Mouse (Mus musculus): ENCODE data around the gene Orm1.

Orm1 gene

DNA sequence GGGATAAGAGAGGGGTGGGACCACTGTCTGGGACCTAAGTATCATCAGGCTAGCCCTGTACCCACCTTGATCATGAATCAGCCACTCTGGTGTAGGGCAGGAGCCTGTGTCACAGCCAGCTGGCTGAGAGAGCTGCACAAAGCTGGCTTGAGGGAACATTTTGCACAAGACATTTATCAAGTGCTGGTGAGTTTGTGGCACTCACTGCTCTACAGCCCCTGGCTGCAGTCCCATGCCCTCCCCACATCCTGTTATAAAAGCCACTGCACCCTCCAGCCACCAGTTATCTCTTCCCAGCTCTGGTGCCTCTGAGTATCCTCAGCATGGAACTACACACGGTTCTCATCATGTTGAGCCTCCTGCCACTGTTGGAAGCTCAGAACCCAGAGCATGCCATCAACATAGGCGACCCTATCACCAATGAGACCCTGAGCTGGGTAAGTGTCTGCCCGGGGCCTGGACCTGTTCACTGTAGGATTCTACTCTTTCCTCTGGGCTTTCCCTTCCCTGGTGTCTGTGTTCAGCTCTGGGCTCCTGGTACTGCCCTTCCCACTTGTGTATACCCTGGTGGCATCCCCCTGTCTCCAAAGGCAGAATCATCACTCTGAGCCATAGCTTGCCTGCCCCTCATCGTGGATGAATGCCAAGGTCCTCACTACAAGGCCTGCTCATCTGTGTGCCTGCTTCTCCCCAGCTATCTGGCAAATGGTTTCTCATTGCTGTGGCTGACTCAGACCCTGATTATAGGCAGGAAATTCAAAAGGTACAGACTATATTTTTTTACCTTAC lies 11.7 kb downstream of the Orm1 start, which contains the start of gene Orm3:
TSS of gene Orm3 (plus strand) at position 286 of the 789 bp plus-strand sequence.
- DNase-seq (ENCODE audit: low spot score), result no peak

DNA sequence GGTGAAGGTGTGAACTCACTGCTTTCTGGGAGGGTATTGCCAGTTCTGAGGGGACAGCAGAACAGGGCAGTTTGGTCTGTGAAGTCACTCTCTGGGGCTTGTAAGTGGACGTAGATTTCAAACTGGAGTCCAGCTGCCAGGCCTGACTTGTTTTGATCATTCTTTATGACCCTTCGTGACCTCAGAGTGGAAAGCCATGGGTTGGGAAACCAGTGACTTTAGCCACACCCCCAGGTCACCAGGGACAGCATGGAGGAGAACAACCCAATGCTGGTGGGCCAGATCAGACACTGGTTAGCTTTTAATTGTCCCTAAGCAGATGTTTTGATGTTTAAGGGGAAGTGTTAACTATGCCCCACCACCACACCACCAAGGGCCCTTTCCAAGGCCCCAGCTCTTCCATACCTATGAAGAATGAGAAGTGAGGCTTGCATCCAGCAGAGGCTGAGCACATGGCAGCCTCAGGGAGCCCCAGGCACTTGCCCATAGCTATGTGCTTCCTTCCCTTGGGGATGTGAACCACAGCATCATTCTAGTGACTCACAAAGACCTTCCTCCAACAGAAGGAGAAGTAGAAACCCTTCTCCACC lies 12.7 kb downstream of the Orm1 start:
- no peak for DNase-seq (ENCODE audit: low spot score)

GRCm38 (mm10) chr4:63359861-63360260 lies 15.5 kb downstream of the Orm1 start:
- no peak for DNase-seq (ENCODE audit: low spot score)

DNA sequence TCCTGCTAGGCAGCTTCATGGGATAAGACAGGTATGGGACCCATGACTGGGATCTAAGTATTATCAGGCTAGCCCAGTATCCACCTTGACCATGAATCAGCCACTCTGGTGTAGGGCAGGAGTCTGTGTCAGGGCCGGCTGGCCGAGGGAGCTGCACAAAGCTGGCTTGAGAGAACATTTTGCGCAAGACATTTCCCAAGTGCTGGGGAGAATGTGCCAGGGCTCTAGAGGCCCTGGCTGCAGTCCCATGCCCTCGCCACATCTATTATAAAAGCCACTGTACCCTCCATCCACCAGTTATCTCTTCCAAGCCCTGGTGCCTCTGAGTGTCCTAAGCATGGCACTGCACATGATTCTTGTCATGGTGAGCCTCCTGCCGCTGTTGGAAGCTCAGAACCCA lies 17.8 kb downstream of the Orm1 start, which contains the start of gene Orm2:
TSS of gene Orm2 (plus strand) at position 300 of the 400 bp plus-strand sequence.
- DNase-seq (ENCODE audit: low spot score), result no peak

GRCm38 (mm10) chr4:63368577-63368976 lies 24.2 kb downstream of the Orm1 start:
- DNase-seq (ENCODE audit: low spot score), result peak; percentile 76

DNA sequence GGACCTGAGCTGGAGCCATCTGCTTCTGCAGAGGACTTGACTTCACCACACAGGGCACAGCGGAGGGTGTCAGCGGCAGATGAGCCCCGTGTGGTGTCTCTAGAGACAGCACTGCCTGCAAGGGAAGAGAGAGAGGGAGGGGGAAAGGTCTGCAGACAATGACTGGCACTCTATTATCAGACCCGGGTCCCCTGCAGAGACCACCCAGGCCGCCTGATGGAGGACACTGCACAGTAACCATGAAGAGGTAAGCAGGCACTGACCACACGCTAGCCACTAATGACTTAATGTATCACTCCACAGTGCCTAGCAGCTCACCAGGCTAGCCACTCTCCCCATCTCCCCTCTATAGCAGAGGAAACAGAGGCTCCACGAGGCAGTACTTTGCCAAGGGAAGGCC lies 26.5 kb downstream of the Orm1 start:
- DNase-seq (ENCODE audit: low spot score), result no peak

DNA sequence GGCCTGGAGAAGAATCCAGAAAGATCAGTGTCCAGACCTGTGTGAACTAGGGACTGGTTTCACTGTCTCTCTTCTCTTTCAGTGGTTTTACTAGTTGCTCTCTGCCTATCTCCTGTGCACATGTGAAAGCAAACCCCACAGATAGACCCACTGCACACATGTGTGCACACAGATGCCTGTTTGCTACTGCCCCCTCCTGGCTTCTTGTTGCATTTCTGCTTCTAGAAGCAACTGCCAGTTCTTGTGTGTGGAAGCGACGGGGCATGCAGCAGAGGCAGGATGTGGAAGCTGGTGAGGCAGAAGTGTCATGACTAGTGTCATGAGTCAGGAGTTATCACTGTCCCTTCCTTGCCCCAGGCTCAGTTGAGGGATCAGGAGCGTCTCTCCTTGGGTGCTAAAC lies 27.5 kb downstream of the Orm1 start:
- no peak for DNase-seq (ENCODE audit: low spot score)

DNA sequence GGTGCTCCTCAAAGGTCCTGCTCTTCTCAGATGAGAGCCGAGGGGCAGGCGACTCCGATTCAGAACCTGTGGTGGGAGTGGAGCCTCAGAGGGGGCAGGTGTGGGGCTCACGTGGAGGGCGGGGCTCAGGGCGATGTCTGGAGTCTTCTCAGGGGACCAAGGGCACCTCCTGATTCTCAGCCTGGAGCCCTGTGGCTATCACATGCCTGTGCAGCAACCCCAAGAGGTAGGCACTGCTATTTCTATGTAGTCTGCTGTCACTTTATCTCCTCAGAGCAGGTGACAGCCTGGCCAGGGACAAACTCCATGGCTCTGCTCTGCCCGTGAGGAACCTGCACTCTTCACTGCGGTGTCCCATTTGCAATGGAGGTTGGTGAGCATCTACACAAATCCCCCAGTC lies 29.0 kb downstream of the Orm1 start:
- DNase-seq (ENCODE audit: low spot score), result no peak

DNA sequence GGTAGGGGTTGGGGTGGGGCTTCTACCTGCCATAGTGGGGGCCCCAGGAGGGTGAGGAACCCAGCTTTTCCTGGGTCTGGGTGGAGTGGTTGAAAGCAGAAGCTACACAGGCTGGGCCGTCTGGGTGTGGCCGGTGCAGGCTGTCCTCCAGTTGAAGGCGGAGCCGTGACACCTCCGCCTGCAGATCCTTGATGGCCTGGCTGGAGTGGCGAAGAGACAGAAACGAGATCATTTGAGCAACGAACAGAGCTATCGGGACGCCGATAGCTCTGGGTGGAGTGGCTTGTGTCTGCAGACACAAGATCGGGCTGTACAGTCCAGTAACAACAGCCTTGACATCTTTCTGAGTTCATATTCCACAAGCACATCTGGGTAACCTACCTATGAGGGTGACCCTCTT lies 30.0 kb downstream of the Orm1 start:
- peak; percentile 64 for DNase-seq (ENCODE audit: low spot score)

- DNase-seq (ENCODE audit: low spot score), result no peak
Observed at GRCm38 (mm10) chr4:63375367-63375766, 31.0 kb downstream of the Orm1 start.

DNA sequence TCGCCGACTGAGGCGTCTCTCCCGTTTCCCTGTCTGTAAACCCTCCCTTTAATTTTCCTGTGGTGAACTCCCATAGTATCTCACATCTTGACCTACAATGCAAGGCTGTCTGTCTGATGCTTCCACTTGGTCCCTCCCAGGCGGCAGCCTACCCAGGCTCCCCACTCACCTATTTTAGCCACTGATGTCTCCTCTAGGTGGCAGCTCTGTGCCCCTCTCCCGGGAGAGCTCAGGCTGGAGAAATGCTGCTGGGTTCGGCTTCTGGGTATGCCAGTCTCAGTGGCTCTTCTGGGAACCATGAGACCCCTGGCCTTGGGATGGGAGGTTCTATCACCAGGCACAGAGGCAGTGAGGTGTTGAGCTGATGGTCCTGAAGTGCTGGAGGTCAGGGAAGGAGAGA lies 33.1 kb downstream of the Orm1 start:
- DNase-seq (ENCODE audit: low spot score), result no peak

DNA sequence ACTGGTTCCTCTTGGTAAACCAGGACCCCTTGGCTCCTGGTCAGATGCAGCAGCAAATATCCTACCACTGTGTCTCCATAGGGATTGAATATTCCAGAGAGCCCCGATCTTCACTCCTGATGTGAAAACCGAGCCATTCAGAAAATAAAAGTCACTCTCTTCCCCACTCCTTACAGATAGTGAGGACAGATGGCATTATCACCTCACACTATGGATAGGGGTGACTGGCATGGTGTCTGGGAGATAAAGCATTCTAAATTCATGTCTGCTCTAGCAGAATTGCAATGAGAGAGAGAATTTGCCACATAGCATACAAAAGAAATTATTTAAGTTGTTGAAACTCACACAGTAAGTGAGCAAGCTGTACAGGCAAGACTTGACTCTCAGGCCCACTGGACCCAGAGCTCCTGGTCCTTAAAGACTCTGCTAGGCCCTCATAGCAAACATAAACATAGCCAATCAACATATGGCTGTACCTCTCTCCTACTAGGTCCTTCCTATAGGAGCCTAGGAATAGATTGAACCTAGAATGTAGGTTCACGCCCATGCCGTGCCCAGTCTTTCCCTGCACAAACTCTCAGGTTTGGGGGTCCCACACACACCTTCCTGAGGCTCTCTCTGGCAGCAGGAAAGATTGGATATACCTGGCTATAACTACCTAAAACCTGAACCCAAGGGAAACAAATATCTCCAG lies 38.5 kb downstream of the Orm1 start:
- no peak for DNase-seq (ENCODE audit: low spot score)

DNA sequence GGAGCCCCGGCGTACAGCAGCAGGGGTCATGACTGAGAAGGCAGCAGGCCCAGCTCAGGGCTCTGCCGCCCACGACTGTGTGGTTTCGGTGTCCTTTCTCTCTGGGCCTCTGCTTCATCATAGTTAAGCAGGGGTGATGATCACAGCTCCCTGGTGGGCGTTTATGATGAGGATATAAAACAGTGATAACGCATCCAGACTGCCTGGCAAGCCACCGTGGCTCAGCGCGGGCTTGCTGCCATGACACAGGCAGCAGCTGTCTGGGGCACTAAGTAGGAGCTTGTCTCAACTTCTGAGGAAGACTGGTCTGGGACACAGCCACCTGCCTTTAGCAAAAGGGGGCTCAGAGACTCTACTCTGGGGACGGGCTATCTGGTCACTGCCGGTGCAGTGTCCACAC lies 39.1 kb downstream of the Orm1 start:
- DNase-seq (ENCODE audit: low spot score), result no peak

- no peak for DNase-seq (ENCODE audit: low spot score)
Observed at GRCm38 (mm10) chr4:63384262-63384661, 39.9 kb downstream of the Orm1 start.

DNA sequence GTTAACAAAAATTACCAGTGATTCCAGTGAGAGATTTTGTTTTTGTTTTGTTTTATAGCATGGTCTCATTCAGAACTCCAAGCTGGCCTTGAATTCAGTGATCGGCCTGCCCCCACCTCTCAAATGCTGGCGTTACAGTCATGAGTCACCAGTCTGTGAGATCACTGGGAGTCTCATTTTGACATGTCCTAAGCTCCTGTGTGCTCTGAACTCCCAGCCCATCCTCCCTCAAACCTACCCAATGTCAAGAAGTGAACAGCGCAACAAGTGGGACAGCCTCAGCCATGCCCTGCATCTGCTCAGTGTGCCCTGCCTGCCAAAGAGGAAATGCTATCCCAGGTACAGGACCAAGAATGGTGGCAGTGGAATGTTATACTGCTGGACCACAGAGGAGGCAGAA lies 40.9 kb downstream of the Orm1 start:
- DNase-seq (ENCODE audit: low spot score), result no peak

DNA sequence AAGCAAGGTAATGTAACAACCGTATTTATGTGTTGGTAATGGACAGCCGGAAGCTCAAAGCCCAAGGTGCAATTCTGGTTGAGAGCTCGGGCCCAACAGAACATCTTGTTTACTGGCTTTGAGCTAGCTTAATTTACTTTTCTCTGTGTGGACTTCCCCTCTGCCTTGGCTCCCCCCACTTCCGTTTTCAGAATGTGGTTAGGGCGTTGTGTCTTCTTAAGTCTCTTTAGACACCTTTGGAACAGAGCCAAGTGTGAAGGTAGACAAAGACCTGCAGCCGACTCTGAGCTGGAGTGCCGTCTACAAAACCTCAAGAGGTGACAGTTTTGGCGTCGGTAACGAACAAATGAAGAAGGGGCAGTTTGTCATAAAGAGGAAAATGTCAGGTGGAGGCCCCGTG lies 41.4 kb downstream of the Orm1 start:
- peak; percentile 37 for DNase-seq (ENCODE audit: low spot score)

DNA sequence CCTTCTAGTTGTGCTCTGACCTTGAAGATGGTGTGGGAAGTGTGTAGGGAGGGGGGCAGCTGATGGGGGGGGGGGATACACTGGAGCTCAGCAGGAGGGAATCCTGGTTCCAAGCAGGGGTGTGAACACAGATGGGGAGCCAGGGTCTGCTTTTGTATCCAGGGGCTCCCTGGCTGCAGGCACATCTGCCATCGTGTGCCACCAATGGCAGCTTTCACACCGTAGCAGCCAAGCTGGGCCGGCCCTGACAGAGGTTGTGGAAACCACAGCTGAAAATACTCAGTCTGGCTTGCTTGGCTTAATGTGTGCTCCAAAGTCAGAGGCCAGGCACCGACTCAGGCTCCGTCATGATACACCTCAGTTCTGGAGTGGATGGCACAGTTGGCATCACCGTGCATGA lies 43.7 kb downstream of the Orm1 start:
- DNase-seq (ENCODE audit: low spot score), result no peak

GRCm38 (mm10) chr4:63389121-63389886 lies 44.9 kb downstream of the Orm1 start:
- no peak for DNase-seq (ENCODE audit: low spot score)

DNA sequence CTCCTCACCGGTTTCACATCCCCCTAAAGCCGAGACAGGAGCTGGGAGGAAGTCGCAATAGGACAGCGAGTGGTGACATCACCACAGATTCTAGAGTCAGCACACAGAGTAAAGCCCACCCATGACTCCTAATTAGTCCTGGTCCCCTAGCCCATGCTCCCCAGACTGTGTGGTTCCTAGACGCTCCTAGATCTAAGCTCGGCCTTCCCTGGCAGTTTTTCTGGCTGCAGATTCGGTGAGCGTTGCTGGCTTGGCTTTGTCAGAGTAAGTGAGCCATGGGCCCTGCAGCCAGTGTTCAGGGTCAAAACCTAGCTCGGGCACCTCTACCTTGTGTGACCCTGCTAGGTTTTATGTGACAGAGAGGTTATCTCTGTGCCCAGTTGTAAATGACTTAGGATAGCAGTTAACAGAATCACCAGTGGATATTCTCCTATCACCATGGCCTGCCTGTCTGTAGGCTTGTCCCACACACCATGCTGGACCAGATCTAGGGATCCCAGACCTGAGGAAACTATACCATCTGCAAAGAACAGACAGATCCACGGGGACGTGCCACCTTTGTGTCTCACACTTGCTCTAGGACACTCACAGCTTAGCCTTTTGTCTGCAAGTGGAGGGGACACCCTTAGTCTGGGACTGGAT lies 45.6 kb downstream of the Orm1 start:
- no peak for DNase-seq (ENCODE audit: low spot score)

DNA sequence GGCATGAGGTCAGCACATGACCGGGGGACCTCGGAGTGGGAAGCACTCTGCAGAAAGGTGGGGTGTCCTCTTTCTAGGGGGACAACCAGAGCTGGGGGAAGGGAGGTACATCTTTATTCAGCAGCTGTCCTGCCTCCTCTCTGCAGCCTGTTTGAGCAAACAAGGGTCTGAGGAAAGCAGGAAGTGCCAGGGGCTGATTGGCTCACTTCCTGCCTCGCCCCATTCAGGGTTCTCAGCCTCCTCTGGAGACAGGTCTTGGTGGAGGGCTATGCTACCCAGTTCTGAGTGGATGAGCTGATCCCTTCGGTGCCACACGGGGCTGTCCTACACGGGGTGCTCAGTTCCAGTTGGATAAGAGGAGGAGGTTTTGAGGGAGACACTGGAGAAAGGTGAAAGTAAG lies 47.0 kb downstream of the Orm1 start:
- no peak for DNase-seq (ENCODE audit: low spot score)

Data from spleen, adult 12 weeks (tissue).